Mouse (Mus musculus) A20 (cell line): ENCODE measurements at regions not wholly inside any gene's neighbourhood (a gene's known extent, or its start where the extent isn't known, plus 50 kb on each side); places are given as distances from the start of the nearest gene placed in this dataset.
"Not testable (repeated sequence)": the region's sequence is repeated elsewhere in the genome, so short reads cannot be mapped to it uniquely, and the experiment has no call there.

ENCODE experiments used
- DNase-seq: peaks from one replicate; pipeline ENCODE4 v3.0.0-alpha.2; 2011; ENCODE audit warnings: low read depth, low spot score

GRCm38 (mm10) chr12:114008491-114008890 is 464.8 kb downstream of the Adam6a start:
- DNase-seq: not testable (repeated sequence)

- DNase-seq: no peak
These were observed 465.7 kb downstream of the Adam6a start for GRCm38 (mm10) chr12:114009391-114009790.

- not testable (repeated sequence) for DNase-seq
These were observed 469.2 kb downstream of the Adam6a start for GRCm38 (mm10) chr12:114012860-114013259.

- DNase-seq: not testable (repeated sequence)
These were observed 493.3 kb downstream of the Adam6a start for GRCm38 (mm10) chr12:114037011-114037410.

- DNase-seq: not testable (repeated sequence)
These were observed 504.3 kb downstream of the Adam6a start for GRCm38 (mm10) chr12:114047991-114048390.

- DNase-seq: no peak
These were observed 509.6 kb downstream of the Adam6a start for GRCm38 (mm10) chr12:114053341-114053740.

- DNase-seq: no peak
These were observed 515.9 kb downstream of the Adam6a start for GRCm38 (mm10) chr12:114059615-114060014.

- no peak for DNase-seq
These were observed 523.5 kb downstream of the Adam6a start for GRCm38 (mm10) chr12:114067166-114067565.

GRCm38 (mm10) chr12:114108731-114109130 is 565.0 kb downstream of the Adam6a start:
- DNase-seq: not testable (repeated sequence)

GRCm38 (mm10) chr12:114134897-114135296 is 591.2 kb downstream of the Adam6a start:
- DNase-seq: no peak

- DNase-seq: no peak
These were observed 605.1 kb downstream of the Adam6a start for GRCm38 (mm10) chr12:114148779-114149178.

GRCm38 (mm10) chr12:114172305-114172704 is 628.6 kb downstream of the Adam6a start:
- DNase-seq: no peak

- no peak for DNase-seq
These were observed 655.8 kb downstream of the Adam6a start for GRCm38 (mm10) chr12:114199521-114199920.

GRCm38 (mm10) chr12:114222541-114222940 is 678.8 kb downstream of the Adam6a start:
- DNase-seq: no peak
